26 mouse cellular contexts compared by ENCODE assay signal in genomic region chr1:40808643-40809042, GRCm38 (mm10). TPM values are rescaled to one million over a fixed set of nuclear protein-coding genes. Genes with fewer than 3 reads are reported as not detected.
"Had no signal": no experiment of that assay in that cellular context is flagged by ENCODE, and none has a peak within 500 bp of the region (broad histone marks: within the 10 kb centered on the region; RNA-seq: fewer than 3 reads in every experiment).

No protein-coding gene starts in this region.

- H3K4me3 ChIP-seq: heart, adult 2 months; heart, embryonic 10.5 days; heart, embryonic 12.5 days; hindbrain, embryonic 10.5 days; hindbrain, embryonic 12.5 days; intestine, embryonic 15.5 days; limb, embryonic 13.5 days; limb, embryonic 15.5 days; liver, embryonic 12.5 days had no signal

- H3K36me3 ChIP-seq: heart, embryonic 10.5 days; heart, embryonic 12.5 days; hindbrain, embryonic 10.5 days; hindbrain, embryonic 12.5 days; intestine, embryonic 15.5 days; limb, embryonic 13.5 days; limb, embryonic 15.5 days; liver, embryonic 12.5 days had no signal

- H3K27ac ChIP-seq: heart, adult 2 months; heart, embryonic 10.5 days; hindbrain, embryonic 10.5 days; hindbrain, embryonic 12.5 days; hindbrain, embryonic 14.5 days; intestine, embryonic 15.5 days; limb, embryonic 13.5 days; limb, embryonic 15.5 days; liver, embryonic 12.5 days; liver, embryonic 14.5 days had no signal

- H3K4me2 ChIP-seq: heart, embryonic 12.5 days; hindbrain, embryonic 12.5 days; hindbrain, embryonic 14.5 days; intestine, embryonic 15.5 days; limb, embryonic 13.5 days; limb, embryonic 15.5 days; liver, embryonic 12.5 days had no signal

- DNase-seq: gastrocnemius, postnatal 14 days; gastrocnemius, postnatal 36 days; heart, adult 2 months; heart, postnatal 10 days; heart, postnatal 4 days; kidney, adult 18-20 months; kidney, adult 8-10 months; kidney, postnatal 10 days; kidney, postnatal 25 days; kidney, postnatal 4 days; layer of hippocampus, adult 9-11 months; layer of hippocampus, postnatal 36 days; left cerebral cortex, postnatal 4 days had no signal

- H3K27me3 ChIP-seq: heart, embryonic 12.5 days; hindbrain, embryonic 12.5 days; intestine, embryonic 15.5 days; limb, embryonic 13.5 days; limb, embryonic 15.5 days; liver, embryonic 12.5 days had no signal

RNA-seq across cellular contexts. Expression of gene Tmem182, which starts 3.2 kb away (rescaled TPM):
- total RNA-seq: granulocyte monocyte progenitor cell, adult 5-6 weeks had no signal
- polyA plus RNA-seq: hindbrain, embryonic 10.5 days; hindbrain, embryonic 14.5 days; inflammation-experienced regulatory T-cells, adult 6 months; liver, adult 2 months; liver, embryonic 12.5 days; liver, embryonic 14.5 days had no signal
